ENCODE assay signal across 8 mouse cellular contexts in genomic region chr2:84669828-84670568, GRCm38 (mm10). TPM values are rescaled to one million over a fixed set of nuclear protein-coding genes. Genes with fewer than 3 reads are reported as not detected.
A peak's percentile ranks its signal among the peaks of the same experiment; 100 is the strongest.
DNase-seq lines count a peak whose midpoint lies in the region; ATAC-seq lines count a peak whose summit lies in the region.

No protein-coding gene starts in this region.

- H3K4me2 ChIP-seq in heart, embryonic 14.5 days (ENCODE audit: low read length): peak overlapping the region; percentile 81

- H3K4me3 ChIP-seq in heart, embryonic 14.5 days (ENCODE audit: control insufficient read depth in 1 of 2, insufficient read depth in 1 of 2, low read depth in 1 of 2, low read length in 2 of 2): peak overlapping the region; percentile 98 to 99
- H3K4me3 ChIP-seq in forebrain, embryonic 10.5 days: peak overlapping the region; percentile 91
- peak overlapping the region; percentile 83 for H3K4me3 ChIP-seq in limb, embryonic 10.5 days
- peak overlapping the region; percentile 88 for H3K4me3 ChIP-seq in midbrain, embryonic 10.5 days

- H3K36me3 ChIP-seq in heart, embryonic 14.5 days (ENCODE audit: control insufficient read depth, insufficient read depth, low read length): peaks cover 42% of the 10 kb centered on the region
- peaks cover 57% of the 10 kb centered on the region for H3K36me3 ChIP-seq in forebrain, embryonic 10.5 days (replicated peaks)
- H3K36me3 ChIP-seq in limb, embryonic 10.5 days: peaks cover 50% of the 10 kb centered on the region
- H3K36me3 ChIP-seq in midbrain, embryonic 10.5 days: peaks cover 56% of the 10 kb centered on the region

- H3K27ac ChIP-seq in heart, embryonic 14.5 days (replicated peaks in 1 of 2; ENCODE audit: control insufficient read depth in 1 of 2, insufficient read depth in 1 of 2, low read depth in 2 of 2, low read length in 2 of 2): peak overlapping the region; percentile 91 to 95
- peak overlapping the region; percentile 99 for H3K27ac ChIP-seq in forebrain, embryonic 10.5 days
- peak overlapping the region; percentile 99 for H3K27ac ChIP-seq in limb, embryonic 10.5 days
- peak overlapping the region; percentile 99 for H3K27ac ChIP-seq in midbrain, embryonic 10.5 days (replicated peaks)

- H3K27me3 ChIP-seq in heart, embryonic 14.5 days (ENCODE audit: control insufficient read depth, insufficient read depth, low read length): no peaks in the 10 kb centered on the region
- H3K27me3 ChIP-seq in forebrain, embryonic 10.5 days (ENCODE audit: poor library complexity, severe bottlenecking): no peaks in the 10 kb centered on the region
- H3K27me3 ChIP-seq in limb, embryonic 10.5 days (ENCODE audit: low read depth, poor library complexity, severe bottlenecking): no peaks in the 10 kb centered on the region
- H3K27me3 ChIP-seq in midbrain, embryonic 10.5 days (ENCODE audit: low read depth, poor library complexity, severe bottlenecking): no peaks in the 10 kb centered on the region

- peak overlapping the region; percentile 97 for H3K9ac ChIP-seq in heart, embryonic 14.5 days (ENCODE audit: low read length)

- peak; percentile 63 for ATAC-seq in heart, embryonic 14.5 days (ENCODE audit: insufficient number of reproducible peaks, insufficient read depth, low FRiP score, low read depth)

- no peaks in the 10 kb centered on the region for H3K9me3 ChIP-seq in heart, embryonic 14.5 days (ENCODE audit: control insufficient read depth, low read length)
- H3K9me3 ChIP-seq in forebrain, embryonic 10.5 days: no peaks in the 10 kb centered on the region
- no peaks in the 10 kb centered on the region for H3K9me3 ChIP-seq in limb, embryonic 10.5 days (replicated peaks)
- H3K9me3 ChIP-seq in midbrain, embryonic 10.5 days (replicated peaks): no peaks in the 10 kb centered on the region

- 3% methylated on average over 39 of the region's 39 CpGs for WGBS in heart, embryonic 14.5 days
- 3% methylated on average over 39 of the region's 39 CpGs for WGBS in forebrain, embryonic 10.5 days
- WGBS in limb, embryonic 10.5 days: 3% methylated on average over 39 of the region's 39 CpGs
- WGBS in midbrain, embryonic 10.5 days: 3% methylated on average over 39 of the region's 39 CpGs

- DNase-seq in heart, adult 11 months: no peak
- DNase-seq in MN1 (ENCODE audit: low spot score): peak; percentile 48
- DNase-seq in forebrain, embryonic 10.5 days (ENCODE audit: extremely low spot score, low spot score): no peak
- DNase-seq in limb, embryonic 10.5 days (ENCODE audit: low spot score): no peak
- DNase-seq in midbrain, embryonic 10.5 days (ENCODE audit: low spot score): no peak
- DNase-seq in right cerebral cortex, postnatal 4 days: no peak
- no peak for DNase-seq in ovary, adult 18-20 months (ENCODE audit: low spot score)

- peaks cover 6 to 12% of the 10 kb centered on the region in 2 experiments for H3K4me1 ChIP-seq in heart, embryonic 14.5 days (ENCODE audit: control insufficient read depth in 2 of 2, insufficient read depth in 2 of 2, low read length in 2 of 2)
- H3K4me1 ChIP-seq in forebrain, embryonic 10.5 days: peaks cover 19% of the 10 kb centered on the region
- H3K4me1 ChIP-seq in limb, embryonic 10.5 days: peaks cover 12% of the 10 kb centered on the region
- peaks cover 19% of the 10 kb centered on the region for H3K4me1 ChIP-seq in midbrain, embryonic 10.5 days

RNA-seq across cellular contexts. Expression of gene Selenoh, which starts 0.6 kb away (rescaled TPM):
- 248 and 271 TPM in 2 replicates for polyA plus RNA-seq in heart, embryonic 14.5 days (2014; fragmentation: Nextera tagmentation; extraction: Ambion mirVana)
- polyA plus RNA-seq in forebrain, embryonic 10.5 days (2016; fragmentation: Nextera tagmentation; extraction: Ambion mirVana): 552 and 592 TPM in 2 replicates
- 507 and 566 TPM in 2 replicates for polyA plus RNA-seq in limb, embryonic 10.5 days (2016; fragmentation: Nextera tagmentation; extraction: Ambion mirVana)
- polyA plus RNA-seq in midbrain, embryonic 10.5 days (2016; fragmentation: Nextera tagmentation; extraction: Ambion mirVana): 505 and 545 TPM in 2 replicates

RNA-seq across cellular contexts. Expression of gene Gm28635, which starts 7.8 kb away (rescaled TPM):
- not detected in 2 replicates for polyA plus RNA-seq in heart, embryonic 14.5 days (2014; fragmentation: Nextera tagmentation; extraction: Ambion mirVana)
- polyA plus RNA-seq in forebrain, embryonic 10.5 days (2016; fragmentation: Nextera tagmentation; extraction: Ambion mirVana): not detected in 2 replicates
- polyA plus RNA-seq in limb, embryonic 10.5 days (2016; fragmentation: Nextera tagmentation; extraction: Ambion mirVana): not detected in 2 replicates
- not detected in 2 replicates for polyA plus RNA-seq in midbrain, embryonic 10.5 days (2016; fragmentation: Nextera tagmentation; extraction: Ambion mirVana)

RNA-seq across cellular contexts. Expression of gene Med19, which starts 8.2 kb away (rescaled TPM):
- 26.6 and 28.2 TPM in 2 replicates for polyA plus RNA-seq in heart, embryonic 14.5 days (2014; fragmentation: Nextera tagmentation; extraction: Ambion mirVana)
- 50.1 and 51.5 TPM in 2 replicates for polyA plus RNA-seq in forebrain, embryonic 10.5 days (2016; fragmentation: Nextera tagmentation; extraction: Ambion mirVana)
- polyA plus RNA-seq in limb, embryonic 10.5 days (2016; fragmentation: Nextera tagmentation; extraction: Ambion mirVana): 41.1 and 43.4 TPM in 2 replicates
- polyA plus RNA-seq in midbrain, embryonic 10.5 days (2016; fragmentation: Nextera tagmentation; extraction: Ambion mirVana): 46.8 and 48.4 TPM in 2 replicates

RNA-seq across cellular contexts. Expression of gene Tmx2, which starts 8.9 kb away (rescaled TPM):
- 161 and 193 TPM in 2 replicates for polyA plus RNA-seq in heart, embryonic 14.5 days (2014; fragmentation: Nextera tagmentation; extraction: Ambion mirVana)
- 174 and 184 TPM in 2 replicates for polyA plus RNA-seq in forebrain, embryonic 10.5 days (2016; fragmentation: Nextera tagmentation; extraction: Ambion mirVana)
- 115 and 132 TPM in 2 replicates for polyA plus RNA-seq in limb, embryonic 10.5 days (2016; fragmentation: Nextera tagmentation; extraction: Ambion mirVana)
- 186 and 196 TPM in 2 replicates for polyA plus RNA-seq in midbrain, embryonic 10.5 days (2016; fragmentation: Nextera tagmentation; extraction: Ambion mirVana)

RNA-seq across cellular contexts. Expression of gene Btbd18, which starts 11.1 kb away (rescaled TPM):
- polyA plus RNA-seq in heart, embryonic 14.5 days (2014; fragmentation: Nextera tagmentation; extraction: Ambion mirVana): 0.11 and 0.15 TPM in 2 replicates
- polyA plus RNA-seq in forebrain, embryonic 10.5 days (2016; fragmentation: Nextera tagmentation; extraction: Ambion mirVana): 0.32 and 0.58 TPM in 2 replicates
- polyA plus RNA-seq in limb, embryonic 10.5 days (2016; fragmentation: Nextera tagmentation; extraction: Ambion mirVana): 0.20 and 0.58 TPM in 2 replicates
- 0.22 and 0.47 TPM in 2 replicates for polyA plus RNA-seq in midbrain, embryonic 10.5 days (2016; fragmentation: Nextera tagmentation; extraction: Ambion mirVana)
